Mouse (Mus musculus) kidney, adult 2 months (tissue): ENCODE measurements at regions not wholly inside any gene's neighbourhood (a gene's known extent, or its start where the extent isn't known, plus 50 kb on each side); places are given as distances from the start of the nearest gene placed in this dataset.

Experiments
- CTCF ChIP-seq: fragments of 200-500 bp; conservative IDR thresholded peaks from 2 replicates; pipeline ENCODE4 v1.5.1; 2011; ENCODE audit warnings: low read depth, mild to moderate bottlenecking, control low read depth, low read length, moderate library complexity, mixed read lengths; ENCODE audit not compliant: insufficient read depth, insufficient read length
- POLR2A ChIP-seq: fragments of 200-500 bp; IDR thresholded peaks from one replicate; pipeline ENCODE4 v1.6.1; 2011; ENCODE audit warnings: low read depth, low read length, control low read depth

DNA sequence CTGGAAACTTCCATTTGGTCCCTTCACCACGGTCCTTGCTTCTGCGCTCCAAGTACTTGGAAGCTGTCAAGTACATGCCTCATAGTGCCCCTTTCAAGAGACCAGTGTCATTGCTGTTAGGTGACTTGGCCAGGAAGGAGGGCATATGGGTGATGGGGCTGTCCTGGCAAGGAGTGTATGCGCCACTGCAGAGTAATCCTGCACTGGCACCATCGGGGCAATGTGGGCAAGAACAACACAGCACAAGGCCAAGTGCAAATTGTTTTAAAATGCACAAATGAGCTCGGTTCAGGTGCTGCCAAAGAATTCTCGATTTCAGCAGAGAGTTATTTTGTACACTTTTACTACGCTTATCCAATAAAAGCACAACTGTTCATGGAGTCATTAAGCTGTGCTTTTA, 149.6 kb upstream of the Id2 start:
- no peak for TF ChIP-seq CTCF
- TF ChIP-seq POLR2A = no peak
